Mouse (Mus musculus) hindbrain, embryonic 16.5 days (tissue): Measurements from ENCODE around the gene Ninj2. TPM values are rescaled to one million over a fixed set of nuclear protein-coding genes. Genes with fewer than 3 reads are reported as not detected.
A peak's percentile ranks its signal among the peaks of the same experiment; 100 is the strongest.

Source experiments
- ATAC-seq: fragments of 200-750 bp; cut with Nextera tagmentation; 2 replicates; pipeline ENCODE4 v1.8.0; 2017; ENCODE audit warnings: moderate TSS enrichment, moderate library complexity
- H3K27ac ChIP-seq: fragments of 300-500 bp; sonication (generic); 2 replicates; pipeline ENCODE4 v1.5.1; 2014; ENCODE audit warnings: low read depth, mild to moderate bottlenecking, control low read depth, low read length, moderate library complexity
- H3K27me3 ChIP-seq: fragments of 300-500 bp; sonication (generic); replicated peaks from 2 replicates; pipeline ENCODE4 v1.6.1; 2014; ENCODE audit warnings: low read length; ENCODE audit not compliant: control insufficient read depth, insufficient read depth
- H3K36me3 ChIP-seq: fragments of 300-500 bp; sonication (generic); 2 replicates; pipeline ENCODE4 v1.6.1; 2014; ENCODE audit warnings: mild to moderate bottlenecking, low read length, moderate library complexity, mixed read lengths; ENCODE audit not compliant: control insufficient read depth, insufficient read depth
- H3K4me1 ChIP-seq: fragments of 300-500 bp; sonication (generic); 2 replicates; pipeline ENCODE4 v1.6.1; 2014; ENCODE audit warnings: low read depth, low read length; ENCODE audit not compliant: control insufficient read depth, insufficient read depth
- H3K4me2 ChIP-seq: fragments of 300-500 bp; sonication (generic); 2 replicates; pipeline ENCODE4 v1.6.1; 2014; ENCODE audit warnings: mild to moderate bottlenecking, low read length, control low read depth, moderate library complexity
- H3K4me3 ChIP-seq: fragments of 300-500 bp; sonication (generic); 2 replicates; pipeline ENCODE4 v1.5.1; 2014; ENCODE audit warnings: mild to moderate bottlenecking, low read length, control low read depth, moderate library complexity
- H3K9ac ChIP-seq: fragments of 300-500 bp; sonication (generic); 2 replicates; pipeline ENCODE4 v1.6.1; 2014; ENCODE audit warnings: low read depth, mild to moderate bottlenecking, control low read depth, low read length, moderate library complexity
- H3K9me3 ChIP-seq: fragments of 300-500 bp; sonication (generic); 2 replicates; pipeline ENCODE4 v1.6.1; 2014; ENCODE audit warnings: mild to moderate bottlenecking, low read length, moderate library complexity; ENCODE audit not compliant: control insufficient read depth
- WGBS: fragments of 180-500 bp; shearing (Covaris S2); extraction: QIAGEN DNeasy Blood & Tissue Kit; methylation state at CpG from one replicate; pipeline ENCODE4 v1.1.7; 2014; 5-methylcytosine and 5-hydroxymethylcytosine counted together
- polyA plus RNA-seq: library from polyadenylated mRNA; unstranded; fragments of >200 nt; fragmentation: Nextera tagmentation; extraction: Ambion mirVana; gene quantifications from 2 replicates; pipeline ENCODE4 v1.2.1, GENCODE M21; 2015

Ninj2 gene
- polyA plus RNA-seq, 1 experiment from 2014 or later, result not detected

DNA sequence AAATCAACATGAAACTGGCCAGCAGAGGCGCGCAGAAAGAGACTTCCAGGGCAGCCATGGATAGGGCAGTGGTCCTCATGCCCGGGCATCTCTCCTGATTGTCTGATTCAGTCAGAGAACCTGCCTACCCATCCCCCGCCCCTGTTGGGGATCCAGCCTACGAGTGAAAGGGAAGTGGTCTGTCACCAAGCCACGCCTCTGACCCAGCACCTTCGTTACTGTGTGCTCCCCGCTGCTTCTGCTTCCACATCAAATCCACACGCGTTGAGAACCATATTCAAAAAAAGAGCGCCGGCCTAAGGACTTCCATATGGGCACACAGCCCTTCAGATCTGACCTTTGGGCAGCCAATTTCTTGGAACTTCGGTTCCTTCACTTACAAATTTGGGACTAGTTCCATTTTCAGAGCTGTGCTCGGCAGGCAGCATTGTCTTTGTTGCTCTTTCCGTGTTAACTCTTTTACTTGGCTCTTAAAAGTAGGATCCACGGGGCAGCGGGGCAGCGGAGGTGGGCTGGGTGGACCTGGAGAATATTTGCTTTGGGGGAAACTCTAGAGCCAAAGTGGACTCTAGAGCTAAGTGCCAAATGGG is 94.5 kb downstream of the Ninj2 start:
- H3K27me3 ChIP-seq, result peaks cover 2% of the 10 kb centered on the region; the same call in 1 of the 2 replicates
- no peaks in the 10 kb centered on the region for H3K4me1 ChIP-seq
- no peak for ATAC-seq
- H3K36me3 ChIP-seq, result no peaks in the 10 kb centered on the region
- 17% methylated on average over 18 of the region's 18 CpGs for WGBS
- no peak overlapping the region for H3K27ac ChIP-seq
- H3K9me3 ChIP-seq, result no peaks in the 10 kb centered on the region
- H3K4me2 ChIP-seq, result peak overlapping the region; percentile 38
- 0 out of 2 replicates have a peak overlapping the region, but pooled peaks have one; percentile 20 for H3K9ac ChIP-seq
- no peak overlapping the region; the same call in 1 of the 2 replicates for H3K4me3 ChIP-seq

DNA sequence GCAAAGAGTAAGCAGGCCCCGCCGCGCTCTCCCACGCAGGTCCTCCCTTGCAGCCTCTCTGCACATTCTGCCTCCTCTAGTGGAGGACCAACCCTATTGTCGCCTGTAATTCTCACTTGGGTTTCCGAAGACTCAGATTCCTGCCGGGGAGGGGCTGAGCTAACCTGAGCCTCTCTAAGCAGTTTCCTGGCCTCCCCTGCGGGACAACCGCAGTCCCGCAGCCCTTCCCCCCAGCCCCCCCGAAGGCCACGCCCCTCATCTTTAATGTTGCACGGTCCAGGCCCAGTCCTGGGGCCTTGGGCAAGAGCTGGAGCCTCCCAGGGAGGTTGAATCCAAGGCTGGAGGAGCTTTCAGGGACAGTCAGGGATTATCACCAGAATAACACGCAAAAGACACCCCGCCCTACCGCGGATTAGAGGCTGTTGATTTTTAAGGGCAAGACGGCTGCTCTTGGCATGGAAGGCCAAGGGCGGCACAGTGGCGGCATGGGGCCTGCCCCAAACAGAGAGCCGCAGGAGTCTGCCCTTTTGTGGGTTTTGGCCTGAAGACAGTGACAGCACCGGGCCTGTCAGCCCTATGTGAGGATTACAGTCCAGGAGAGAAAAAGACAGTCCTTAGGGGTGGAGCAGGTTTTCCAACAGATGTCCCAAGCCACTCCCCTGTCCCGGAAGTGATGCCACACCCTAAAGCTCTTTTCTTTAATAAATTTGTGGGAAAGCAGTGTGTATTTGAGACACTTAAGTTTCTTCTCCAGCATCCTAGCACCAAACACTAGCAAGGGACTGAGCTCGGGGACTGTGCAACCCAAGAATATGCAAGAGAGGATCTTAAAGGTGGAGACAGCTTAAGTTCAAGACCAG is 95.5 kb downstream of the Ninj2 start:
- H3K9me3 ChIP-seq, result no peaks in the 10 kb centered on the region
- peak overlapping the region; percentile 38 for H3K4me2 ChIP-seq
- no peak overlapping the region for H3K27ac ChIP-seq
- 25% methylated on average over 24 of the region's 24 CpGs for WGBS
- peaks cover 2% of the 10 kb centered on the region; the same call in 1 of the 2 replicates for H3K27me3 ChIP-seq
- ATAC-seq, result no peak
- no peaks in the 10 kb centered on the region for H3K4me1 ChIP-seq
- H3K9ac ChIP-seq, result no peak overlapping the region
- no peak overlapping the region for H3K4me3 ChIP-seq
- H3K36me3 ChIP-seq, result no peaks in the 10 kb centered on the region

DNA sequence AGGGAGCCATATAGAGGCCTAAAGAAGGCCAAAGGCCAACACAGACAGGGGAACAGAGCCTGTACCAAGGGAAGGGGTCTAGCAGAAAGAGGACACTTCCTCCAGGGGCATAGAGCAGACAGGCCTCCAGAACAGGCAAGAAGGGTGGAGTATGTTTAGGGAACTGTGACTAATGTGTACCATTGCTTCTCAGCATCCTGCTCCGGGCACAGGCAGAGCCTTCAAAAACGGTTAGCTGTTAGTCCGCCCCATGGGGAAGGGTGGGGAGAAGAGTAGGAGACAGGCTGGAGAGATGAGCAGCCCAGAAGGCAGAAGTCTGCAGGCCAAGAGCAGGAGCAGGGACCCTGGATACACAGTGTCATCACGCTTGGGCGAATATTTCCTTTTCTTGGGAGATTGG is 96.1 kb downstream of the Ninj2 start:
- no peak overlapping the region for H3K27ac ChIP-seq
- no peaks in the 10 kb centered on the region for H3K9me3 ChIP-seq
- H3K4me1 ChIP-seq, result no peaks in the 10 kb centered on the region
- H3K4me2 ChIP-seq, result no peak overlapping the region
- H3K9ac ChIP-seq, result no peak overlapping the region
- no peaks in the 10 kb centered on the region for H3K36me3 ChIP-seq
- H3K27me3 ChIP-seq, result peaks cover 2% of the 10 kb centered on the region; the same call in 1 of the 2 replicates
- H3K4me3 ChIP-seq, result no peak overlapping the region
- WGBS, result 81% methylated on average over 5 of the region's 5 CpGs
- ATAC-seq, result no peak

DNA sequence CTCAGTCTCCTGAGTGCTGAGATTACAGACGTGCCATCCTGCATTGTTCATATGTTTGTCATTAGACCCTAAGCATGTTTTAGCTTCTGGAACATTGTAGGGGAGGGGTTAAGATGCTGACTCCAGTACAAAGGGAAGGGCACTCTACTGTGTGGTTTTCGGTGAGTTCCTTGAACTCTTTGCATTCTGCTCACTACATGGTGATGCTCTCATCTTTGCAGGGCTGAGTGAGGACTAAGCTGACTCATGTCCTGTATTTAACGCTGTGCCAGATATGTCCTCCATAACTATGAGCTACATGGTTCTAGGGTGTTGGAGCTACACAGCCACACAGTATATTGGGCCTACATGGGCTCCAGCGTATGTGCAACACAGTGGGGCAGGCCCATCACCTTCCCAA is 97.2 kb downstream of the Ninj2 start:
- no peak overlapping the region for H3K4me3 ChIP-seq
- no peak overlapping the region for H3K27ac ChIP-seq
- ATAC-seq, result no peak
- H3K9me3 ChIP-seq, result no peaks in the 10 kb centered on the region
- H3K4me1 ChIP-seq, result no peaks in the 10 kb centered on the region
- H3K36me3 ChIP-seq, result no peaks in the 10 kb centered on the region
- WGBS, result 96% methylated on average over 4 of the region's 4 CpGs
- no peak overlapping the region for H3K4me2 ChIP-seq
- no peak overlapping the region for H3K9ac ChIP-seq
- peaks cover 2% of the 10 kb centered on the region; the same call in 1 of the 2 replicates for H3K27me3 ChIP-seq

DNA sequence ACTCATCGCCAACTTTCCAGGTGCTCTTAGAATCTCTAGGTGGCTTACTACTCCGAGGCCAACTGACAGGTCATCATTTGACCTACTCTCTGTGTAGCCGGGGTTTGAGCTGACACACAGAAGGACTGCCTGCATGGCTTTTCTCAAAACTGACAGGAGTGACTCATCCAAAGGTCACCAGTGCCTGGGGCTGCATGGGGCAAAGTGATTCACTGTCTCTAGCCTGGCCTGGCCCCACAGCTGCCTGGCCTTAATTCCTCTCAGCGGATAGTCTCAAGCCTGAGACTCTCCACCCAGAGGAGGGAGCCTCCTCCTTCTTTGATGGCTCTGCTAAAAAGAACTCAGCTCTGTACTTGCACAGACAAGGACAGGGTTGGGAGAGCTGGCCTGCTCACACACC is 97.8 kb downstream of the Ninj2 start:
- no peak for ATAC-seq
- Histone ChIP-seq H3K27ac (no peak overlapping the region), H3K9ac (no peak overlapping the region), H3K4me2 (no peak overlapping the region), H3K4me1 (no peaks in the 10 kb centered on the region), H3K27me3 (peaks cover 2% of the 10 kb centered on the region; the same call in 1 of the 2 replicates), H3K36me3 (no peaks in the 10 kb centered on the region), H3K4me3 (no peak overlapping the region), H3K9me3 (no peaks in the 10 kb centered on the region)
- WGBS, result 76% methylated on average over 4 of the region's 4 CpGs

DNA sequence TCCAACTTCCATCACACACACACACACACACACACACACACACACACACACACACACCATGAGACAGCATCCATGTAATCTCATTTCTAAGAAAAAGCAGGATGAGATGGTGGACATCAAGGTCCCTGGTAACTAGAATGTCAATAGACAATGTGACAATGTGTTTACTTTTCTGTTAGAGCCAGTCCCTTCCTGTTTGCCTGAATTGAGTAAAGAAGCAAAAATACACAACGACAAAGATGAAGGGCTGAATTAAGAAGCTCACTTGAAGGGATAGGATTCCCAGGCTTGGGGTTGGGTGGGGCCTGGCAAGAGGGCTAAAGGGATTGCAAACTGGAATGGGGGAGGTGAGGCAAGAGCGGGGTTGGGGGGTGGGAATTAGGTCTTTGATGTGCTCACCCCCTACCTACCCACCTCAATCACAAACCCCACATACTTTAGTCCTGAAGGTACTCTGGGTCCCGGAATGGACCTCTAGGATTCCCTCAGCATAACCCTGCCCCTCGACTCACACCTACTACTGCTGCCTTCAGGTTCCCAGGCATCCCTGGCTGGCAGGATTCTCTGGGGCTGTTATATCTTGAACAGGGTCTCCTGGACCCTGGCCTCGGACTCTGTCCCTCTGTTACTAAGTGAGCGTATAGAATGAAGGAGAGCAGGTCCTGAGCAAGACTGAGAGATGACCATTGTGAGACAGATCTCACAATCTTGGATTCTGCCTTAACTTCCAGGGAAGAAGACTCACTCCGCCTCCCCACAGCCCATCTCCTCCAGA is 98.4 kb downstream of the Ninj2 start:
- H3K4me3 ChIP-seq, result no peak overlapping the region
- no peaks in the 10 kb centered on the region for H3K9me3 ChIP-seq
- 66% methylated on average over 7 of the region's 7 CpGs for WGBS
- H3K9ac ChIP-seq, result no peak overlapping the region
- no peaks in the 10 kb centered on the region for H3K4me1 ChIP-seq
- no peaks in the 10 kb centered on the region for H3K36me3 ChIP-seq
- ATAC-seq, result no peak
- 0 out of 2 replicates have a peak, but pooled peaks cover 2% of the 10 kb centered on the region for H3K27me3 ChIP-seq
- H3K27ac ChIP-seq, result no peak overlapping the region
- H3K4me2 ChIP-seq, result no peak overlapping the region

DNA sequence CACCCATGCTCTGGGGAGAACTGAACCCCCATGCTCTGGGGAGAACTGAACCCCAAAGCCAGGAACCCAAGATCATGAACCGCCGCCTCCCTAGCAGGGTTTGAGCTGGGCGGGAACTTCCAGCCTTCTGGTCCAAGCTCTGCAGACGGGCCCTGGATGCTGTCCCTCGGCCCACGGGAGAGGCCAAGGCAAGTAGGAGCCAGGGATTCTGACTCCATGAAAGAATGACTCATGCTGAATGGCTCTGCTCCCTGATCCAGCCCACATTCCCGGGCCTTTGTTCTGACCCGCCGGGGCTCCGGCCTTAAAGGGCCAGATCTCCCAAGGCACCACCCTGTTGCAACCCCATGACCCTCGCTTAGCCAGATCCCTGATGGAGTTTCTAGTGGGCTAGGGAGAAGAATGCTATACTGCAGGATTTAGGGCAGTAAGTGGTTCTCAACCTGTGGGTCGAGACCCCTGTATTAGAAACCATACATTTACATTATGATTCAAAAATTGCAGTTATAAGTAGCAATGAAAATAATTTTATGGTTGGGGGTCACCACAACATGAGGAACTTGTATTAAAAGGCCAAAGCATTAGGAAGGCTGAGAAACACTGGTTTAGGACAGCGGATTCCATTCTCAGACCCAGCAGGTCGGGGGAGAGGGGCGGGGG is 99.2 kb downstream of the Ninj2 start:
- Histone ChIP-seq H3K4me1 (no peaks in the 10 kb centered on the region), H3K27ac (no peak overlapping the region), H3K9ac (no peak overlapping the region), H3K4me3 (no peak overlapping the region), H3K4me2 (0 out of 2 replicates have a peak overlapping the region, but pooled peaks have one; percentile 0), H3K27me3 (0 out of 2 replicates have a peak, but pooled peaks cover 2% of the 10 kb centered on the region), H3K36me3 (no peaks in the 10 kb centered on the region), H3K9me3 (no peaks in the 10 kb centered on the region)
- ATAC-seq, result peak; percentile 56; the same call in 1 of the 2 replicates
- WGBS, result 18% methylated on average over 14 of the region's 15 CpGs

DNA sequence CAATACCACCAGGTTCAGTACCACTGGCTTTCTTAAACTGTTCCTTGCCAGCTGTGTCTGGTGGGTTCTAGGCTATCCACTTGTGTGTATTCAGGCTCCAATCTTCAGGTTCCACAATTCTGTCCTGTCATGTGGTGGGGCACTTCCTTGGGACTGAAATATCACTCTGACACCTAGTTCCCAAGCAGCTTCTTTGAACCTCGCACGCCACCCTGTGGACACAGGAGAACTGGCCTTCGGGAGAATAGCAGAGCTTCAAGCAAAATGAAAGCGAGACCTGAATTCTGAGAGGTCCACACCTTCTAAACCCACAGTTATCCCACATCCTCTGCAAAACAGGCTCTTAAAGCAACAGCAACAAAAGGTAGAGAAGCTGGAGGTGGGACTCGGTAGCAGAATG is 100.0 kb downstream of the Ninj2 start:
- H3K9me3 ChIP-seq, result no peaks in the 10 kb centered on the region
- no peak overlapping the region for H3K9ac ChIP-seq
- no peaks in the 10 kb centered on the region for H3K36me3 ChIP-seq
- no peak overlapping the region for H3K4me3 ChIP-seq
- H3K4me2 ChIP-seq, result no peak overlapping the region
- 0 out of 2 replicates have a peak, but pooled peaks cover 2% of the 10 kb centered on the region for H3K27me3 ChIP-seq
- WGBS, result 25% methylated on average over 5 of the region's 5 CpGs
- peak; percentile 61; the same call in 1 of the 2 replicates for ATAC-seq
- no peak overlapping the region for H3K27ac ChIP-seq
- H3K4me1 ChIP-seq, result no peaks in the 10 kb centered on the region
